Mouse (Mus musculus): ENCODE data around the gene Cacng7. TPM values are rescaled to one million over a fixed set of nuclear protein-coding genes. Genes with fewer than 3 reads are reported as not detected.

Cacng7 gene
- polyA plus RNA-seq (2014; fragmentation: Illumina TruSeq; extraction: RNeasy Lipid Tissue Mini Kit (QIAGEN cat#74804); ENCODE audit: low read depth, low replicate concordance): 1.1 TPM

DNA sequence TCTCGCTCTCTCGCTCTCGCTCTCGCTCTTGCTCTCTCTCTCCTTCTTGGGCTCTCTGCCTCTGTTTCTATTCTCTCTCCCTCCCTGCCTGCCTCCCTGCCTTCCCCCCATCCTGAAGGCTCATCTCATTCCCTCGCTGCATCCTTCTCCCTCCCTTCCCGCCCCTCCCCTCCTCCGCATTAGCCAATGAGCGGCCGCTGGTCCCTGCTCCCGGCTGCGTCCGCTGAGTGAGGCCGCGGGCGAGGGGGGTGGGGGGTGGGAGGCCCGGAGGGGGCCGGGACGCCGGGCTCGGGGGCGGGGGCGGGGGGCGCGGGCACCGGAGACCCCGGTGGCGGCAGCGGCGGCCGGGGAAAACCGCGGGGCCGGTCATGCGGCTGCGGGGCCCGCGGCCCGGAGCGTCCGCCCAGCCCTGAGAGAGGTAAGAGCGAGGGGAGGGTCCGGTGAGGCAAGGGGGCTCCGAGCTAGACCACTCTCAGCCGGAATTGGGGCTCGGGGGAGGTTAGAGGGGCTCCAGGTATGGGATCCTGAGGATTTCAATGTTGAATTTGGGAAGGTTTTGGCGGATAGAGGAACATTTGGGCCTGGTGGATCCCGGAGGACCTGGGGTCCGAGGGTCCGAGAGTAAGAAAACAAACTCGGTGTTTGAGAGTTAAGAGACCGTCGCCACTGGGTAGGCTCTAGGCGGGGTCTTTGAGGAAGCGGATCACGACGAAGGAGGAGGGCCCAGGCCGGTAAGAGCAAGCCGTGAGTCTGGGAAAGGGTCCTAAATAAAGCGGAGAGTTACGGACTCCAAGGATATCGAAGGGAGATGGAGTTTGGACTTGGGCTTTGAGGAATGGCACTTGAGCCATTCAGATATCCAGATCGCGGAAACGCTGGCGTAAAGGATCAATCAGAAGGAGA, at the start of gene Cacng7:
Gene Cacng7, plus strand, starts transcription at position 337 of the 903 bp plus-strand sequence.

DNA sequence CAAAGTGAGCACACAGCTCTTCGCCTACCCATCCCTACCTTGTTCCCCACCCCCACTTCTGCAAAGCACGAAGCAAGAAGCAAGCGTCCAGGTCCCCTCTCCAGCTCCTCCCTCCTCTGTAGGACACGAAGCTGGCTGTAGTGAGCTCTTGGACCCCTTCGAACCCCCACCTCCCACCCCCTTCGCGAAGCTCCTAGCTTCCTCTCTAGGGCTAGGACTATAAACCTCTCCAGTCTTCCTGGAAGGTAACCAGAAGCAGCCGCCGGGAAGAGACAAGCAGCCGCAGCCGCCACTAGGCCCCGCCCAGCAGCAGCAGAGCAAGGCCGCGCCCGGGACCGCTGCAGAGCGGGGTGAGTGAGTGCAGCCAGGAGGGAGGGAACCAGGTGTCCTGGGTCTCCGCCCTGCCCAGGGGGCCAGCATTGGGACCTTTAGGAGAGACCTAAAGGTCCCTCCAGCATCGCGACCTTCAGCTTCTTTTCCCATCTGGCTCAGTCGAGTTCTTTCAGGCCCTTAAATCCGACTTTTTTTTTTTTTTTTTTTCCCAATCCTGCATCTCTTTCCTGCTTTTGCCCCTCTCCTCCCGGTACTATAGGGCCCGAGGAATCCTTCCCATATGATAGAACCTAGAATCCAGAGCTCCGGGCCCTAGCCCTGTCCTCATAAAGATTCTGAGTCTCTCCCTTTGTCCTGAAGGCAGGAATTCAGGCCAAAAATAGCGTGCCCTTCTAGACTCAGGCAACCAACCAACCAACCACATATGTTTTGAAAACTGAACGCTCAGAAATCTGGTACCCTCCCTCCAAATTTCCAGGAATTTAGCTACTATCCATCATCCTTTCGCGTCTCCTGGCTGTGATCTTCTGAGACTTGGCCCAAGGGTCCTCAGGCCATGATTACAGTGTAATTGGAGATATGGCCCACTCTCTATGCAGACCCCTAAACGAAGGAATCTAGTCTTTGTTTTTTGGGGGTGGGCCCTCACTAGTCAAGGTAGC, 43.5 kb upstream of the Cacng7 start, which contains the start of the genes Myadm and Prkcg:
Gene Myadm, plus strand, starts transcription at position 105 of the 995 bp plus-strand sequence.
Gene Prkcg, plus strand, starts transcription at position 204 of the 995 bp plus-strand sequence.

DNA sequence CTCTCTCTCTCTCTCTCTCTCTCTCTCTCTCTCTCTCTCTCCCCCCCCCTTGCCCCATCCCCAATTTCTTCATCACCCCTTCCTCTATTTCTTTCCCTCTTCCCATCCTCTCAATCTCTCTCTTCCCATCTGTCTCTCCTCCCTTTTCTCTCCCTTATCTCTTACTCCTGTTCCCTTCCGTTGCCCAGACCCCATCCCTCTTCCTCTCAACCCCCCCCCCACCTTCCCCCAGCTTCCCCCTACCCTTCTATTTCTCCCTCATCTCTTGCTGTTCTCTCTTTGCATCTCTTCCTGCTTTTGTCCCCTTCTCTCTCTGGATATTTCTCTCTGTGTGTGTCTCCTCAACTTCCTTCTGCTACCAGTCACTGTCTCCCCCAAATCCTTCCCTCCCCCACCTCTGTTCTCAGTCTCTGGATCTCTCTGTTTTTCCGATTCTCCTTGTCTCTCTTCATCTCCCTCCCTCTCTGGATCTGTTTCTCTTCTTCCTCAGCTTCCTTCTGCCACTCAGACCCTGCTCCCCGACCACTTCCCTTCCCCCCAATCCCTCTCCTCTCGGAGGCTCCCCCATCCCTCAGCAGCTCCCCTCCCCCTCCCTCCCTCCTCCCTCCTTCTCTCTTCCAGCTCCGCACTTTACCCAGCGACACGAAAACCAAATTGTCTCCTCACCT, 57.8 kb downstream of the Cacng7 start, which contains the start of gene Cacng8:
Gene Cacng8, plus strand, starts transcription at position 271 of the 668 bp plus-strand sequence.

Other genes with a start within 250 kb of the Cacng7 start
- not detected for gene AU018091, start 163.8 kb upstream of the Cacng7 start, polyA plus RNA-seq (2014; fragmentation: Illumina TruSeq; extraction: RNeasy Lipid Tissue Mini Kit (QIAGEN cat#74804); ENCODE audit: low read depth, low replicate concordance)
- gene Nlrp12, start 83.2 kb upstream of the Cacng7 start, polyA plus RNA-seq (2014; fragmentation: Illumina TruSeq; extraction: RNeasy Lipid Tissue Mini Kit (QIAGEN cat#74804); ENCODE audit: low read depth, low replicate concordance): not detected
- gene Myadm, start 43.9 kb upstream of the Cacng7 start, polyA plus RNA-seq (2014; fragmentation: Illumina TruSeq; extraction: RNeasy Lipid Tissue Mini Kit (QIAGEN cat#74804); ENCODE audit: low read depth, low replicate concordance): 181 TPM
- 0.44 TPM for gene Prkcg, start 43.8 kb upstream of the Cacng7 start, polyA plus RNA-seq (2014; fragmentation: Illumina TruSeq; extraction: RNeasy Lipid Tissue Mini Kit (QIAGEN cat#74804); ENCODE audit: low read depth, low replicate concordance)
- gene Cacng8, start 57.7 kb downstream of the Cacng7 start, polyA plus RNA-seq (2014; fragmentation: Illumina TruSeq; extraction: RNeasy Lipid Tissue Mini Kit (QIAGEN cat#74804); ENCODE audit: low read depth, low replicate concordance): not detected
- gene Cacng6, start 91.2 kb downstream of the Cacng7 start, polyA plus RNA-seq (2014; fragmentation: Illumina TruSeq; extraction: RNeasy Lipid Tissue Mini Kit (QIAGEN cat#74804); ENCODE audit: low read depth, low replicate concordance): 0.22 TPM
- not detected for gene Tarm1, start 169.7 kb downstream of the Cacng7 start, polyA plus RNA-seq (2014; fragmentation: Illumina TruSeq; extraction: RNeasy Lipid Tissue Mini Kit (QIAGEN cat#74804); ENCODE audit: low read depth, low replicate concordance)